Mouse (Mus musculus) monocyte, adult 5-6 weeks (primary cell): ENCODE results near the gene Cbl. TPM values are rescaled to one million over a fixed set of nuclear protein-coding genes. Genes with fewer than 3 reads are reported as not detected.

Experiments
- ATAC-seq: fragments of 153-309, 156-312 bp; replicated peaks from 2 replicates; pipeline ENCODE4 v1.8.0; 2017; ENCODE audit warnings: mild to moderate bottlenecking; ENCODE audit not compliant: low TSS enrichment, insufficient number of reproducible peaks, severe bottlenecking, poor library complexity, low FRiP score
- total RNA-seq: library from RNA; stranded (forward); fragments of 200-1000, 200-491, 200-594 nt; gene quantifications from 3 replicates; pipeline ENCODE4 v1.2.3, GENCODE M21; 2017

Gene Cbl
- total RNA-seq = 47.1 to 115 TPM (median 63.1 TPM) in 3 replicates

DNA sequence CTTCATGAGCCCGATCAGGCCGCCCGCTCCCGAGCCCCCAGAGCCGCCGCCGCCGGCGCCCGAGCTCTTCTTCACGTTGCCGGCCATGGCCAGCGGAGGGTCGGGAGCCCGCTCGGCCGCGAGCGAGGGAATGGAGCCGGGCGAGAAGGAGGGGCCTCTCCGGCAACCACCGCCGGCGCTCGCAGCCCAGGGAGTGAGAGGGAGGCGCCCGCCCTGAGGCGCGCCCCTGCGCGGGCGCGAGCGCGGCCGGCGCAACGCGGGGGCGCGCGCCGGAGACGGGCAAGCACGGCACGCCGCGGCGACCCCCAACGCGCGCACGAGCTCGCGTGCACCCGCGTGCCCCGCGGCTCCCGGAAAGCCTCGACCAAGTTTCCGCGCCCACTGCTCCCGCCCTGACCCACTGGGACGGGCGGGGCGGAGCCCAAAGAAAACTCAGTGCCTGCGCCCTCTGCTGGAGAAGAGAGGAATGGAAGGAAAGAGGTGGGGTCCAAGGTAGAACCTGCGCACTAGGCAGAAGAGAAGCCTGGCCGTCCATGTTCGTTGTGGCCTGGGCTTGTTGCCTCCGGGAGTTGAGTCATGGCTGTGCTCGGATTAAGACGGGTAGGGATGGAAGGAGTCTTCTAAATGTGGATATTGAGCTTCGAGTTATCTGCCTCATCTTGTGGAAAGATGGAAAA, at the start of gene Cbl:
Cbl (minus strand) TSS at position 248 of the 677 bp plus-strand sequence.
- ATAC-seq = peak; percentile 87

- ATAC-seq = no peak
Measured at GRCm38 (mm10) chr9:44283183-44283582, 49.3 kb upstream of the Cbl start.

- ATAC-seq = no peak
Measured at GRCm38 (mm10) chr9:44269973-44270372, 36.1 kb upstream of the Cbl start.

- ATAC-seq = no peak
Measured at GRCm38 (mm10) chr9:44269077-44269476, 35.2 kb upstream of the Cbl start.

DNA sequence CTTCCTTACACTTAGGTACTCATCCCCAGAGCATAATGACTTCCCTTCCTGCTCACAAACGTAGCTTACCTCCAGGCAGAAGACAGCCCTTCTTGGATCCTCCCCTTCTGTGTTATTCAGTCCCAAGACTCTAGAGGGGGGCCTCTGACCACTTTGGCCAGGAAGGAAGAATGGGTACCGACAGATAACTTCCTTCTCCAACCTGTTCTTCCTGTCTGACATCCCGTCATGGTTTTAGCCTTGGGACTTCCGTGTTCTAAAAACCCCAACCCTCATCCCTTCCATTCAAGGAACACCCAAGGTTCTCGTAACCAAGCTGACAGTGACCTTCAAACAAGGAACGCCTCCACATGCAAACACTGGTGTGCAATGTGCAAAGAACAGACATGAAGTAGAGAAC, 34.6 kb upstream of the Cbl start, which contains the start of gene Nlrx1:
Nlrx1 (minus strand) TSS at position 168 of the 400 bp plus-strand sequence.
- ATAC-seq = peak; percentile 82

DNA sequence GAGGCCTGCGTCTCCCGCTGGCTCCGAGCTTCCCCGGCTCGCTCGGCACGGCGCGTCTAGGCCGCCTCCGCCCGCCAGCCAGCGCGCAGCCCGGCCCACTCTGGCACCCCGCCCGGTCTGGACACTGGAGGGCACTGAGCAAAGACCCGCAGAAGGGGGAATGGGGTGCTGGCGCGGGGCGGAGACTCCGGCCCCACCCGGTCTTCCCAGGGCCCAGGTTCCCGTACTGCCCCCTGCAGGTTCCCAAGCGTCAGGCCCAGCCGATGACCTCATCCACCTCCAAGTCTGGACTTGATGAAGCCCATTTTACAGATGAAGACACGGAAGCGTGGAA, 34.1 kb upstream of the Cbl start:
- ATAC-seq = peak; percentile 72

- 0 out of 2 replicates have a peak, but pooled peaks have one; percentile 2 for ATAC-seq
Measured at GRCm38 (mm10) chr9:44267319-44268026, 33.6 kb upstream of the Cbl start.

DNA sequence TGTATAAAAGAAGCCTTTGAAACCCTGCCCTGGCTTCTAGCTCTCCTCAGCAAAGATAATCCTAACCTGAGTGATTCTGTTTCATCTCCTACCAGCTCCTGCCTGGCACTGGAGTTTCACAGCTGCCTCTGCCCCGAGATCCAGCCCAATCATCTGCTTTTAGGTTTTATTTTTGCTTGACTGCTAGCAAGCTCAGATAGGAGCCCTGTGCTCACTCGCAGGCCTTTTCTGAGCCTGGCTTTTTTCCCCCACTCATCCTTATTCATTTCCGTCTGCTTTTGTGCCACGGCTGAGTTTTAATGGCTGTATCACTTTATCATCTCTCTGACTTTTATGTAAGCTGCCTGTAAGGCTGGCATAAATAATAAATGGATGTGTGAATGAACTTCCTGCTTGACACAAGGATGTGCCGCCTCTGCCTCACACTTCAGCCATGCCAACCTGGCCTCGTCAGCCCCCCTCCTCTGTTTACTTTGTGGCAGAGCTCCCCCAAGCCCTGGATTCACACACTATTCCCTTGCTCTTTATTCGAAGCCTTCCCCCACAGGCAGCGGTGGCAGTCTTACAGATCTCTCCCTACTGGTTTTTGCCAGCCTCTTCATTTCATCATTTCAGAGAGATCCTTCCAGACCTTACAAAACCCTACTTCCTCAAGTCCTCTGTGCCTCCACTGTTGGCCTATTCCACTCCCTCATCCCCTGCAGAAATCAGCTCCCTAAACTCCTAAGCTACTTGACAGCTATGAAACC, 32.8 kb upstream of the Cbl start:
- ATAC-seq = no peak

DNA sequence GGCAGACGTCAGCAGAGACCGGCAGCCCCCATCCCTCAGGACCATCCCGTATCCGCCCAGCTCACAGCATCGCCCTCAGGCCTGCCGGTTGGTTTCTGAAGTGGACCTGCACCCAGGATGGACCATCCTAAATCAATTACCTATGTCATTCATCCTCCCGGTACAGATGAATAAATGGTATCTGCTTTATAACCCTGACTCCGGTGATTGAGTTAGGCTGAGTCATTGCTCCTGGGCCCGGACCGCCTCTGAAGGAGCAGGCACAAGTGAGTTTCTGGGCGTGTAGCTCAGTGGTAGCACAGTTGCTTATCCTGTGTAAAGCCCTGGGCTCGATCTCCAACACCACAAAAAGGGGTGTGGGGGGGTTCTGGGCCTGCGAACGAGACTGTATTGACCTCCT, 27.5 kb upstream of the Cbl start:
- no peak for ATAC-seq

DNA sequence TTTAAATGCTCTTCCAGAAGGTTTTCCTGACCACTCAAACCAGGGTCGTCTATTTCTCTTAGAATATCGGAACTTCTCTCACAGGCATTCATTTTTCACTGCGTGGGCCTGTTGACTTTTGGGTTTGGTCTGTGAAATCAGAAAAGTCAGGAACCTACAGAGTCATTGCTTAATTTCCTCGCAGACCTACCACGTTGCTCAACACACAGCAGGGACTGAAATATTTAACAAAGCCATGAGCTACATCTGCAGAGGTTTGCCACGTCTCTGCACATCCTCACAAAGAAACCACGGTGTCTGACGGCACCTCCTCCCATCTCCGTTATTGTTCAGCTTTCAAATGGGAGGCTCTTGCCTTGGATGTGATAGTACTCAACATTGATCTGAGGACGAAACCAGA, 25.2 kb upstream of the Cbl start:
- ATAC-seq = peak; percentile 58

DNA sequence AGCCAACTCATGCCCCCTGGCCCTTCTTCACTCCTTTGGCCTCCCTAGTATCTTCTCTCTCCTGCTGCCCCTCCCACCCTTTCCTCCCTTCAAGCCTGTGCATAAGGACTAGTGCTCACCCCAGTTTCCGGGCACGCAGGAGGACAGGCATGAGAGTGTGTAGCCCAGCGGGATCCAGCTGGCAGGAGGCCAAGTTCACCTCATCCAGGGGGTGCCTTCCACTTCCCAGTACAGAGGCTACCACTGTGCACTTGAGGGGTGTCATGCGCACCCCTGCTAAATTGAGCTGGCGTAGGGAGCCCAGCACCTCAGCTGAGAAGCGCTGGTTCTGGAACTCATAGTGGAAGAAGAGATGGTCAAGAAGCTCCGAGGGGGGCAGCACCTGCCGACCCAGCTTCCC, 22.4 kb upstream of the Cbl start:
- no peak for ATAC-seq

GRCm38 (mm10) chr9:44255136-44255521, 21.3 kb upstream of the Cbl start:
- no peak for ATAC-seq

GRCm38 (mm10) chr9:44254508-44255135, 20.8 kb upstream of the Cbl start:
- ATAC-seq = no peak

GRCm38 (mm10) chr9:44253441-44253840, 19.6 kb upstream of the Cbl start:
- no peak for ATAC-seq

GRCm38 (mm10) chr9:44251314-44251713, 17.5 kb upstream of the Cbl start, which contains the start of gene Pdzd3:
Pdzd3 (minus strand) TSS chr9:44251471.
- ATAC-seq = no peak

- ATAC-seq = no peak
Measured at GRCm38 (mm10) chr9:44250445-44250844, 16.6 kb upstream of the Cbl start.

- peak; percentile 69; the same call in 1 of the 2 replicates for ATAC-seq
Measured at GRCm38 (mm10) chr9:44249181-44250146, 15.6 kb upstream of the Cbl start.

- no peak for ATAC-seq
Measured at GRCm38 (mm10) chr9:44247907-44248306, 14.1 kb upstream of the Cbl start.
